Mouse (Mus musculus) T-helper 2 cell (primary cell): ENCODE measurements at regions not wholly inside any gene's neighbourhood (a gene's known extent, or its start where the extent isn't known, plus 50 kb on each side); places are given as distances from the start of the nearest gene placed in this dataset.

ENCODE experiments used
- in situ Hi-C: fragments of 300-600 bp; cut with MboI, MseI; formaldehyde crosslinking; loops from one replicate; pipeline ENCODE4 v1.15.1; 2025; ENCODE audit warnings: high pct_unique_total_duplicates

- in situ Hi-C loops: no loop called here
Observed at GRCm38 (mm10) chr19:49379646-49380045, 1173.8 kb downstream of the Sorcs3 start.

- in situ Hi-C loops: loop anchor here (10.0 kb wide), 1 partner anchor 499 kb away; no protein-coding TSS in a partner anchor
Observed at GRCm38 (mm10) chr19:49396257-49396656, 1190.4 kb downstream of the Sorcs3 start.

GRCm38 (mm10) chr19:49415326-49415725, 1209.5 kb downstream of the Sorcs3 start:
- in situ Hi-C loops: no loop called here

GRCm38 (mm10) chr19:49423059-49423900, 1217.5 kb downstream of the Sorcs3 start:
- in situ Hi-C loops: no loop called here
